Mouse (Mus musculus) ES-CJ7 (cell line): Measurements from ENCODE around the gene Lipi.

Source experiments
- DNase-seq: peaks from one replicate; pipeline ENCODE4 v3.0.0; 2011; ENCODE audit warnings: low read depth, low spot score

Lipi gene

DNA sequence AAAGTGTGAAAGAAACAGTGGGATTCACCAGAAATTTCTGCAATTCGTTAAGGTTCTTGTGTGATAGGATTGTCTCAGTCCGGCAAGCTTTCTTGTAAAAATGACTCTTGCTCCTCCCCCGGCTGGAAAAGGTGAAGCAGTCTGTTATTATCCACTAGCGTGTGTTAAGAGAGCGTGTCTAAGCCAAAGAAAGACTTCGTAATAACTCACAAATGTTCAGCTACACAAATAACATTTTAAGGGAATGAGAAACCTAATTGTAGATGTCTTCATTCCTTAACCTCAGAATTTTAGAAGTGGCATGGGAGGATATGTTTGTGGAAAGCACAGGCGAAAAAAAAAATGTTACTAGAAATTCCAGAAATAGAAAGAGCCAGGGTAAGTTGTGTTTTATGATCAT is at the start of gene Lipi:
Gene Lipi (minus strand): TSS at position 101 of the 400 bp plus-strand sequence.
- no peak for DNase-seq

DNA sequence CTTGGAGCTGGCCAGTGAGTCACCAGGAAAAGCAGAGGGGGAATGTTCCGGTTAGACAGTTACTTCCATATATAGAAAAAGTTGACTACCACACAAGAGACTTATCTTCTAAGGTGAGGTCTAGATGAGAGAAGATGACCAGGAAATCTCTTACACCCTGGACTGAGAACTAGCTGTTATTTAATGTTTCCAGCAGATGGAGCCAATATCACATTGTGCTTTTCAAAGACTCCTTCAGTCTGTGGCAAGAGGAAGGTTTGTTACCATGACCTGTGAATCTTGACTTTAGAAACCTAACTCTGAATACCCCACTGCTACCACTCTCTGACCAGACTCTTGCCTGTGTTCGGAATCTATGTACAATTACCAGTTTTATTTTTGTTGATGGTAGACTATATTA is 42.0 kb upstream of the Lipi start:
- DNase-seq: peak; percentile 11

GRCm38 (mm10) chr16:75617651-75618349 is 31.9 kb upstream of the Lipi start:
- peak; percentile 51 for DNase-seq

GRCm38 (mm10) chr16:75612561-75612960 is 26.7 kb upstream of the Lipi start:
- no peak for DNase-seq

DNA sequence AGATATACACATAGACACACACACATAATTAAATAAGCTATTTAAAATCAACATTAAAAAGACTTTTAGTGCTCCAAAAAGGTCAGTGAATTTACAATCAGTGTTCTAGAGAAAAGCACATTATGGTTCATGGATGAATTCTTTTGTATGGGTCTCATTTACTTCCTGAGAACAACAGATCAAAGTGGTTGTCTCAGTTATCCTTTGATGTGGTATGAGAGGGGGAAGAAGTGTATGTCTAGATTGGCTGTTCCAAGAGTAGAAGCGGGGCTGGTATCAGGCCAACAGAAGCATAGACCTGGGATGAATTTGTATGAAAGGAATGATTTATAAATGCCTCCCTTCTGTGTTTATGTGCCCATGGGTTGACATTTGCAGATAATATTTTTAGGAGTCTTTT is 20.6 kb upstream of the Lipi start:
- no peak for DNase-seq

GRCm38 (mm10) chr16:75593501-75594183 is 7.8 kb upstream of the Lipi start:
- no peak for DNase-seq

- peak; percentile 76 for DNase-seq
These were observed 7.0 kb upstream of the Lipi start, which contains the start of gene Rbm11 for GRCm38 (mm10) chr16:75592671-75593500. TSS of gene Rbm11 (plus strand) at chr16:75592844.

GRCm38 (mm10) chr16:75586466-75586865 is 605 bp upstream of the Lipi start:
- no peak for DNase-seq

- no peak for DNase-seq
These were observed 3.6 kb downstream of the Lipi start for GRCm38 (mm10) chr16:75582279-75582678.

DNA sequence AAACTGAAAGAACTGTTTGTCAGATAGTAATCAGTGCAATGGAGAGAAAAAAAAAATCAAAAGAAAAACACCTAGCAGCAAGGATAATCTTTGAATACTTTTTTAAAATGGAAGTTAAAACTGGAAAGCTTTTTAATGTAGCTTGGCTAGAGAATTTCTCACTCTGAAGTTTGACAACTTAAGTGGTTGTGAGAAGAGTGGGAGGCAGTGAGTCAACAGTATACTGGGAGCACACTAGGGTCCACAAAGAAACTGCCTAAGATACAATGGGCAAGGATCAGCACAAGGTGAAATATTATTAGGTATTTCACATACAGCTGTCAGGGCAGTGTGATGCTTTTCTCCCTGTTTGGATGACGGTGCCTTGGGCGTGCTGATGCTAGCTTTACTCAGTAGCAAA is 23.0 kb downstream of the Lipi start:
- no peak for DNase-seq

DNA sequence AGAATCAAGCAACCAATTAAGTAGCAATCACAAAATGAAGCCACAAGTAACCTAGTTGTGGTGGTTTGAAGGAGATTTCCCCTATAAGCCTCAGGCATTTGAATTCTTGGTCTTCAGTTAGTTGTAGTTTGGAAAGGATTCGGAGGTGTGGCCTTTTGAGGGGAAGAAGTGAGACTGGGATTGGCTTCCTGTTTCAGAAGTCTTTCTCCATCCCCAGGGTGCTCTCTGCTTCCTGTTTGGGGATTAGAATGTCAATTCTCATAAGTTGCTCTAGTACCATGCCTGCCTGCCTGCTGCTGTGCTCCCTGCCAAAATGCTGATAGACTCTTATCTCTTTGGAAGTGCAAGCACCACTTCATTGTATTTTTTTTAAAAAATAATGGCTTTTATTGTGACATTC is 40.6 kb downstream of the Lipi start:
- DNase-seq: no peak

DNA sequence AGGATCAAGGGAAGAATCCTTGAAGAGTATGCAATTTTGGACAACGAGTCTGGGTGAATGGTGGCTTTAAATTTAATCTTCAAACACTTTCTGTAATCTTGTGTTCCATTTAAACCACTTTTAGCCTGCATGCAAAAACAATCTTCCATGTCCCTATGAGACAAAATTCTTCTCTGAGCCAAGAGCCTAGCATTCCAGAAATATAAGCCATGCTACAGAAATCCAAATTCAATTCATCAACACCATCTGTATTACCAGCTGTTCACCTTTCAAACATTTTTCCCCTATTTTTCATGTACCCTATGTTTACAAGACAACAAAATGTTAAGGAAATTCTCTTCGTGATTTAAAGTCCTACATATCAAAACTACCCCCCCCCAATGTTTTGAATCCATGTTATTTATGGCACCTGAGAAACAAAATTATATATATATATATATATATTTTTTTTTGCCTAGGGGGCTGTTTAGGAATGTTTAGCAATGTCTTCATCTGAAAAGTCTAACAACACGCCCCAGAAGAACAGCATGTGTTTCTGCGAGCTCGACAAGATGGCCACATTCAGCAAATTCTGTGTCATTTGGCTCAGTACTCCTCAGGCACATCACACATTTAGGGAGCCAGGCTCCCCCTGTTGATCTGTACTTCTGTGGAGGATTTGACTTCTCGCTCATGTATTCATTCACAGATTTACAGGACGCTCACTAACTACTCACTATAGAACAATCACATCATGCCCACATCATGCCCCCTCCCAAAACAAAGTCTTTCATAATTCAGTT is 47.9 kb downstream of the Lipi start:
- no peak for DNase-seq

- no peak for DNase-seq
These were observed 54.2 kb downstream of the Lipi start for GRCm38 (mm10) chr16:75531705-75532104.

GRCm38 (mm10) chr16:75496568-75496967 is 89.3 kb downstream of the Lipi start:
- DNase-seq: no peak
